Mouse (Mus musculus) brown adipose tissue, adult 24 weeks (tissue): ENCODE results near the gene Stom. TPM values are rescaled to one million over a fixed set of nuclear protein-coding genes. Genes with fewer than 3 reads are reported as not detected.

ENCODE experiments used
- H3K27ac ChIP-seq: fragments of 200-500 bp; replicated peaks from 2 replicates; pipeline ENCODE4 v1.5.1; 2012; ENCODE audit warnings: low read depth, mild to moderate bottlenecking, low read length
- H3K4me1 ChIP-seq: fragments of 200-500 bp; 2 replicates; pipeline ENCODE4 v1.6.1; 2012; ENCODE audit warnings: low read length, mixed read lengths; ENCODE audit not compliant: control insufficient read depth, insufficient read depth, insufficient read length
- H3K4me3 ChIP-seq: fragments of 200-500 bp; 2 replicates; pipeline ENCODE4 v1.5.1; 2012; ENCODE audit warnings: low read depth, mild to moderate bottlenecking, low read length, moderate library complexity; ENCODE audit not compliant: insufficient read depth
- polyA plus RNA-seq: library from polyadenylated mRNA; stranded (reverse); fragments of >200 nt; gene quantifications from 2 replicates; pipeline ENCODE4 v1.2.4, GENCODE M21; 2012; ENCODE audit not compliant: missing spikeins, insufficient read depth, insufficient read length

Stom gene
- polyA plus RNA-seq, 1 experiment, result 257 TPM

GRCm38 (mm10) chr2:35297703-35298332 lies 39.0 kb downstream of the Stom start:
- H3K27ac ChIP-seq, result no peak overlapping the region
- H3K4me1 ChIP-seq, result no peaks in the 10 kb centered on the region; the same call in 1 of the 2 replicates
- H3K4me3 ChIP-seq, result no peak overlapping the region

- Histone ChIP-seq H3K27ac (no peak overlapping the region), H3K4me1 (no peaks in the 10 kb centered on the region)
Measured at GRCm38 (mm10) chr2:35293291-35293690, 43.5 kb downstream of the Stom start.

DNA sequence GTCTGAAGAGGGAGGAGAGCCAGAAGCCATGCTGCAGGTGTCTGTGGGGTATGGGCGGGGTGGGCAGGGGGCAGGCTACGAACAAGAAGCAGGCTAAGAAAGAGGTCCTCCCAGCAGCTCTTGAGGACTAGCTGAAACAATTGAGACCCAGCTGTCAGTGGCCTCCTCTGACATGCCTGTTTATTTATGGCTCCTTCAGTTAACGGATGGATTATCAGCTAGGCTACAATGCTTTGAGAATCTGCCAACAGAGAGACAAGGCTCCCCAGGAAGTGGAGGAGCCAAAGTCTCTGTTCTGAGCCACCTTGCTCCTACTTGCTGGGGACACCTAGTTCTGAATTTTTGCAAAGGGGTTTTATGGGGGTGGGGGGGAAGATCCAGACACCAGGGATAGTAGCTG lies 44.1 kb downstream of the Stom start:
- no peak overlapping the region for H3K27ac ChIP-seq
- H3K4me3 ChIP-seq, result no peak overlapping the region
- H3K4me1 ChIP-seq, result no peaks in the 10 kb centered on the region

More at GRCm38 (mm10) chr2:35293291-35293690, 43.5 kb downstream of the Stom start:
- H3K4me3 ChIP-seq, result no peak overlapping the region

DNA sequence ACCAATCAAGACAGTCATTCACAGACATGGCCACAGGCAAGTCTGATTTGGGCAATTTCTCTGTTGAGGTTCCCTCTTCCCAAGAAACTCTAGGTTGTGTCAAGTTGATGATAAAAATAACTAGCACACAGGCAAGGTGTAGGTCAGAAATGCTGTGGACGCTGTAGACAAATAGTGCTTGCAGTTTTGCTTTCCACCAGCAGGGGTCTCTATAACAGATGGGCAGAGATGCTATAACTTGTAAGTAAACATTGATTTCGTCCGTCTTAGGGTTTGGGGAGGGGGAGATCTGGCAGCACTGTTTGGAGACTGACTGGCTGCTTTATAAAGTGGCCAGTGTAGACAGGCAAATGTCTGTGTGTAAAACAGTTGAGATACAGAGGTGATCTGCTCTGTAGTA lies 44.9 kb downstream of the Stom start:
- Histone ChIP-seq H3K27ac (no peak overlapping the region), H3K4me3 (no peak overlapping the region), H3K4me1 (no peaks in the 10 kb centered on the region)

GRCm38 (mm10) chr2:35288758-35289635 lies 47.8 kb downstream of the Stom start:
- no peak overlapping the region for H3K27ac ChIP-seq

DNA sequence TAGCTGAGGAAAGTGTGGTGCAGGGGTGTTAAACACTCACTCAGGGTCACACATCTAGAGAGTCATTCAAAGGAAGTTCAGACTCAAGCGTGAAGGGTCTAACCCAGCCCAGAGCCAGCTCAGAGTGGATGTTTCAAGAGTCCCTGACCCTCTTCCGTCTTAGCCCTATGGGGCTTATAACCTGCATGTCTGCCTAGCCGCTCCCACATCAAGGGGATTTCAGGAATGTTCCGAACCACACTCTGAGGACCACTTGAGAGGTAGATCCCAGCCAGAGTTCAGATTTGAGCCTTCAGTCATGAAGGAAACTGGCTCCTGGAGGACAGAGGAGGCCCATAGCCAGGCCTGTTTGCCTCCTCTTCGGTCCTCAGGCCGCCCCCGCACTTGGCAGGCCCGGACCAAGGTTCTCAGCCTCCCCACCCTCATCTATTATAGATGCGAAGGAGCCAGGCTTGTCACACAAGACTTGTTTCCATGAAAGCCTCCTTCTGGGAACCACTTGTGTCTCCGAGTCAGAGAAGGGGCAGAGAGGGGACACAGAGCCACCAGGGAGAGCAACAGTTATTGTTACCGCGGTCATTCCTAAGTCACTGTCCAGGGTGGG lies 49.7 kb downstream of the Stom start:
- Histone ChIP-seq H3K4me1 (no peaks in the 10 kb centered on the region), H3K27ac (no peak overlapping the region), H3K4me3 (no peak overlapping the region)

More at GRCm38 (mm10) chr2:35288758-35289635, 47.8 kb downstream of the Stom start:
- no peaks in the 10 kb centered on the region for H3K4me1 ChIP-seq
- H3K4me3 ChIP-seq, result no peak overlapping the region

GRCm38 (mm10) chr2:35285209-35285608 lies 51.6 kb downstream of the Stom start:
- Histone ChIP-seq H3K27ac (no peak overlapping the region), H3K4me3 (no peak overlapping the region), H3K4me1 (no peaks in the 10 kb centered on the region)

DNA sequence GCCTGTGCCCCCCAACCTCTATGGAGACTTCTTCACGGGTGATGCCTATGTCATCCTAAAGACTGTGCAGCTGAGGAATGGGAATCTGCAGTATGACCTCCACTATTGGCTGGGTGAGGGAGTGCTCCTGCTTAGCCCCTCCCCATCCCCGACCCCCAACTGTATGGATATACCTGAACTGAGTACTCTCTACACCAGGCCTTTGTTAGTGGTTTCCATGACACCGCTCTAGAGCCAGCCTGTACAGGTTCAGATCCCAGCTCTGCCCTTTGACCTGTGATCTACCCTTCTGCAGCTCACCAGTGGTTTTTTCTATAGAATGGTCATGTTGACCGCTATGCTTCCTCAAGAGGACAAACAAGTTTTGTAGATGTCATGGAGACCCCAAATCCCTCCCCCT lies 52.8 kb downstream of the Stom start:
- Histone ChIP-seq H3K4me3 (peak overlapping the region; percentile 30; the same call in 1 of the 2 replicates), H3K4me1 (peaks cover 2% of the 10 kb centered on the region), H3K27ac (no peak overlapping the region)

GRCm38 (mm10) chr2:35282214-35282613 lies 54.6 kb downstream of the Stom start:
- 0 out of 2 replicates have a peak overlapping the region, but pooled peaks have one; percentile 10 for H3K27ac ChIP-seq
- H3K4me3 ChIP-seq, result peak overlapping the region; percentile 61
- H3K4me1 ChIP-seq, result peaks cover 16% of the 10 kb centered on the region

- no peak overlapping the region for H3K27ac ChIP-seq
- no peak overlapping the region for H3K4me3 ChIP-seq
- H3K4me1 ChIP-seq, result peaks cover 16% of the 10 kb centered on the region
Measured at GRCm38 (mm10) chr2:35280001-35280400, 56.8 kb downstream of the Stom start.

GRCm38 (mm10) chr2:35278371-35279210 lies 58.2 kb downstream of the Stom start:
- Histone ChIP-seq H3K4me3 (no peak overlapping the region), H3K4me1 (peaks cover 19% of the 10 kb centered on the region), H3K27ac (peak overlapping the region; percentile 69)

GRCm38 (mm10) chr2:35277686-35278085 lies 59.1 kb downstream of the Stom start:
- H3K27ac ChIP-seq, result peak overlapping the region; percentile 69
- H3K4me3 ChIP-seq, result no peak overlapping the region
- H3K4me1 ChIP-seq, result peaks cover 22% of the 10 kb centered on the region

DNA sequence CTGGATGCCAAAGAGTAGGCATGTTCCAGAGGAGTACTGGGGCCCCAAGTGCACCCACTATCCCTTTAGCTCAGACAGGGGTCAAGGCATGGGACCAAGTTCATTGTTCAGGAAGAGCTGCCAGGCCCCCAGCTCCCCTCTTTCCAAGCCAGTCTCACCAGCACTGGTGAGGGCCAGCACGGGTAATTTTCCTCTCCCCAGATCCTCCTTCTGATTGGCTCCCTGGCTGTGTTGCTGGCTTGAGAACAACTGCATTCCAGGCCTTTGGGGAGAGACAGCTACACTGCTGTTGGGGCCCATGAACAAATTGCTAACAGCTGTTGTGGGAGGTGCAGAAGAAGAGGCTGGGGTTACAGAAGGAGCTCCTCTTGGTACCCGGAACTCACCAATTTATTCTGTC lies 63.2 kb downstream of the Stom start:
- no peak overlapping the region for H3K4me3 ChIP-seq
- peaks cover 18% of the 10 kb centered on the region for H3K4me1 ChIP-seq
- H3K27ac ChIP-seq, result peak overlapping the region; percentile 82

DNA sequence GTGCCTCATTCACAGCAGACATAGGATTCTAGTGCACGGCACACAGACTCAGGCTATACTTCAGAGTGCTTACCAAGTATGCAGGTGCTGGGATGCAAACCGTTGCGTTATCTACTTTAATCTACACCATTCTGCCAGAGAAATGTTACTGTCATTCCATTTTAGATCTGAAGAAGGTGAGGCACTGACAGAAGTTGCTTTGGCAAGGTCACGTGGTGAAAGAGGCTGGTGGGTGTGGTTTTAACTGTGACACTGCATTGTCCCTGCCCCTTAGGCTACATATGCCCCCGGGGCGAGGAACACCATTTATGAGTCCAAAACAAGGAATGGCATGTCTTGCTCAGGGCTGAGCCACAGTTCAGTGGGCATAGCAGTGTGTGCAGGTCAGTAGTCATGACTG lies 63.9 kb downstream of the Stom start:
- H3K4me3 ChIP-seq, result no peak overlapping the region
- H3K27ac ChIP-seq, result peak overlapping the region; percentile 82
- H3K4me1 ChIP-seq, result peaks cover 14% of the 10 kb centered on the region
